Mouse (Mus musculus) mouse embryonic stem cell (cell line): ENCODE measurements around the gene Serping1.

ENCODE experiments used
- in situ Hi-C, 2 experiments: fragments of 300-500 bp; cut with MboI; formaldehyde crosslinking; loops; 1 replicate in 1 of 2; 3 replicates in 1 of 2; pipeline ENCODE4 v1.14.3; 2019 to 2020; ENCODE audit warnings: low sequenced_read_pairs in 2 of 2, low pct_unique_long_range_greater_than_20kb in 1 of 2, mixed read lengths in 1 of 2; ENCODE audit not compliant: unreplicated experiment in 1 of 2

Serping1 gene

DNA sequence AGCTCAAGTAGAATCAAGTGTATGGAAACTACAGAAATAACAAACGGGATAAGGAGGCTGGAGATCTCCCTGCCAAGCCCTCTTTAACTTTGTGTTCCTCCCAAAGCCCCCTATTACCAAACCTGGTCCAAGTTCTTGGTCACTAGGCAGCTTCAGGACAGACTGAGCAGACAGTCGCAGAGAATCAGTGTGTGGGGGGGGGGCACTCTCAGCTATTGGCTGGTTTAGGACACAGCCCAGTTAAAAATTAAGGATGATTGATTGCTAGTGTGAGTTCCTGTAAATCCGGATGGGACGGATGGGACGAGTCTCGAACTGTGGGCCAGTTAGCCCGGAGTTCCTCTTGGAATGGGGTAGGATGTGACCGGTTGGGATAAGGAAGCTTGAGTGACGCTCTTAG is at the start of gene Serping1:
Gene Serping1, minus strand, starts transcription at position 204 of the 400 bp plus-strand sequence.
- in situ Hi-C loops: no loop called here

DNA sequence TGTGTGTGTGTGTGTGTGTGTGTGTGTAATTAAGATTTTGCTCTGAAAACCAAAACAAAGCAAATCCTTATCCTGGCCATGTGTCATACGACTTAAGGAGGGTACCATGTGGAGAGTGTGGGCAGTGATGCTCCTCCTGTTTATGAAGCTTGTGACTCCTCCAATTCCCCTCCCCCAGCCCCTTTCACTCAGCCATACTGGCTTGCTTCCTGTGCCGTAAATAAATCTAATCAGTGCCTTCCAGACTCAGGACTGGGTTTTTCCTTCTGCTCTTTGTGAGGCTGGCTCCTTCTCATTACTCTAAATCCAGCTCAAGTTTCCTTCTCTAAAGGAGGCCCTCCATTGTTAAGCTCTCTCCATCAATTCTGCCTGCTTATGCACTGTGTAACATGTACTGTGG is 48.0 kb upstream of the Serping1 start:
- in situ Hi-C loops: loop anchor here in 1 of 2 experiments (25.0 kb wide), 1 partner anchor 361 kb away; no protein-coding TSS in a partner anchor

DNA sequence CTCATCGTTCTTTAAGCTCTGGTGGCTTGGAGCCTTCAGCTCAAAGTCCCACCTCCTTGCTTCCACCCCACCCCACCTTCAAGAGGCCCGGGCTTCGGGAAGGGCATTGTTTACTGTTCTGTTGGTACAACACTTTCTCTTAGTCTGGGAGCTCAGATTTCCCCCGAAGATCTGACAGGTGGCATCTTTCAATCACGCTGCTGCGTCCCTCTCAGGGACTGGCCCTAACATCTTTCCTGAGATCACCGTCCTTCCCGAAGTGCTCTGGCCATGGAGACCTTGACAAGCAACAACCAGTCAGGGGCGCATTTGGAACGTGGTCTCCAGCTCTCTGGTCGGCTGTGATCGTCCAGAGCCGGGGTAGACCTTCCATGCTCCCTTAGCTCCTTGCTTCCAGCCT is 47.3 kb upstream of the Serping1 start, which contains the start of gene Smtnl1:
Gene Smtnl1, minus strand, starts transcription at position 101 of the 400 bp plus-strand sequence.
- in situ Hi-C loops: loop anchor here in 1 of 2 experiments (25.0 kb wide), 1 partner anchor 360 kb away; no protein-coding TSS in a partner anchor

DNA sequence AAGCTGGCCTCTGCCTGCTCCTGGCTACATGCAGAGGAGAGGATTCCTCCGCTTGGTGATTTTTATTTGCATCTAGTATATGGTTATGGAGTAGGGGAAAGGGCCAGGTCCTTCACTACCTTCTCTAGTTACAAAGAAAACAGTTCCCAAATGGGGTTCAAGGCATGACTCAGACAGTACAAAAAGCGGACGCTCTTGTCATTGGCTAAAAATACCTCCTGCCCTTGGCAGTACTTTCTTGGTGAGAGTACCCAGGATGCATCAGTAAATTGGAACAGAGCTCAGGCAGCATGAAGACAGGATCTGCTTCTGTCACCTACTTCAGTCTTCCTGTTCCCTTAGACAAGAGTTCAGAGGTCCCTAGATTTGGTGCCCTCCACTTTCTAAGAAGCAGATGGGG is 44.6 kb upstream of the Serping1 start:
- in situ Hi-C loops: loop anchor here in 1 of 2 experiments (25.0 kb wide), 1 partner anchor 358 kb away; no protein-coding TSS in a partner anchor

DNA sequence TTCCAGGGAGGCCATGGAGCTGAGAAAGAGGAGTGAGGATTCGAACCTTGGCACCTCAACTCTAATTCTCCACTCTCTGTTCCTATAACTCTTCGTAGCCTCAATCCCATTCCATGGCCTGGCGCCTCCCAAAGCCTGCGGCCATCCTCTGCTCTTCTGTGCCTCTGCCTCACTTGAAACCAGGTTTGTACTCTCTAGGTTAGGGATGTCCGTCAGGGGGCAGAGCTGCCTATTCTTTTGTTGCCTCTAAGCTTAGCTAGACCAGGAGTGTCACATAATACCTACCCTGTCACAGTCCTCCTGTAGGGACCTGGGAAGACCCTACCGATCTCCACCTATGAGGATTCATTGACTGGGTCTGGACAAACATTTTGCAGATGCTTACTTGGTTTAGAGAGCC is 37.4 kb upstream of the Serping1 start:
- in situ Hi-C loops: loop anchor here in 1 of 2 experiments (25.0 kb wide), 1 partner anchor 350 kb away; no protein-coding TSS in a partner anchor

DNA sequence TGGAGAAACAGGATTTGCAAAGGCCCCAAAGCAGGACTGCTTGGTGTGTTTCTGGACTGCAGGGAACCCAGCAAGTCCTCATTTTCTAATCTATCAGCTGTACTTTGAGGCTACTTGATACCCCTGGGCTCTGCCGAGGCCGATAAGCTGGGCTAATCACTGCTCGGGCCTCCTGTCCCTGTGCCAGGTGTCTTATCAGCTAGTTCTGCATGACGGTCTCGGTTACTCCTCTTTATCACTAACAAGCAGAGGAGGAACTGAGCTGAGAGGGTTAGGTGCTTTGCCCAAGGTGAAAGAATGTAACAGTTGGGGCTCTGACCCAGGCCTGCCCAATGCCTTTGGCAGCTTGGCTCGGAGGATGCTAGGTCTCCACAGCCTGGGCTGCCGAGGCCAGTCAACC is 36.6 kb upstream of the Serping1 start:
- in situ Hi-C loops: loop anchor here in 1 of 2 experiments (25.0 kb wide), 1 partner anchor 350 kb away; no protein-coding TSS in a partner anchor

DNA sequence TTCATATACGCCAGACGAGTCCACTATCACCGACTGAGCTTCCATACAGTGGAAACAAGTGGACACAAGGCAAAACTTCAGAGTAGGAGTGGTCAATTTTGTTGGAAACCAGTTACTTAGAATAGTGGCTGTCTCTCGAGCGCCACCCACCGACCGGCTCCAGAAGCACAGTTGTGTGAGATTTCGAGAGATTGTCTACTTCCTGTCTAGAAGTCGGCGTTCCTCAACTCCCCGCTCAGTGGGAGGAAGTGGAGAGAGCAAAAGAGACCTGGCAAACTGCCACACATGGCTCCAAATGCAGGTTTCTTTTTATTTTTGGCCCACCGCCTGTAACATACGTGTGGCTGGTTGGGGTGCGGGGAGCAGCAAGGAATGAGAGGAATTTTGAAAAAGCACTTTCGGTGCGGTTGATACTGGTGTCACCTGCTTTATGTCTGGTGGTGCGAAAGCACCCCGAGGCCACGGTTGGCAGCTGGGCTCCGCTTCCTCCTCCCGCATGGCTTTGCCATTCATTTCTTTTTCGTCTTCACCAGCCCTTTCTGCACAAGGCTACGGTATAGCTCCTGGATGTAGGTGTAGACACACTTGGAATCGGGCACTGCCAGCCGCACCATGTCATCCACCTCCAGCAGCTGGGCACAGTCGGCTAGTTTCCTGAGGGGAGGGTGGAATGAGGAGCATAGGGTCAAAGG is 35.8 kb upstream of the Serping1 start:
- in situ Hi-C loops: loop anchor here in 1 of 2 experiments (25.0 kb wide), 1 partner anchor 349 kb away; no protein-coding TSS in a partner anchor

DNA sequence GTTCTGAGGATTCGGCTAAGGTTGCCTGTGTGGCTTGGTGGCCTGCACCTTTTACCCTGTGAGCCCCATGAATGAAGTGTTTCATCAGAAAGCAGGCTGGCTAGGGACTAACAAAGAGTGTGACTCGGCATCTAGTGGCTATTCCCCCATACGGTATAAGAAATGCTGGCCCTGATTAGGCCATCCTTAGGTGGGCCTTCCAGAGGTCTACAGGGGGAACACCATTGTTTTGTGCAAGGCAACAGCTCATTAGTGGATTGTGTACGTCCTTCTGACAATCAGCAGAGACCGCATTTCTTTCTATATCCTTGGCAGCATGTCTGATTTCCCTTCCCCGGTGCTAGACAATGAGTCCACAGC is 35.3 kb upstream of the Serping1 start:
- in situ Hi-C loops: loop anchor here in 1 of 2 experiments (25.0 kb wide), 1 partner anchor 348 kb away; no protein-coding TSS in a partner anchor

DNA sequence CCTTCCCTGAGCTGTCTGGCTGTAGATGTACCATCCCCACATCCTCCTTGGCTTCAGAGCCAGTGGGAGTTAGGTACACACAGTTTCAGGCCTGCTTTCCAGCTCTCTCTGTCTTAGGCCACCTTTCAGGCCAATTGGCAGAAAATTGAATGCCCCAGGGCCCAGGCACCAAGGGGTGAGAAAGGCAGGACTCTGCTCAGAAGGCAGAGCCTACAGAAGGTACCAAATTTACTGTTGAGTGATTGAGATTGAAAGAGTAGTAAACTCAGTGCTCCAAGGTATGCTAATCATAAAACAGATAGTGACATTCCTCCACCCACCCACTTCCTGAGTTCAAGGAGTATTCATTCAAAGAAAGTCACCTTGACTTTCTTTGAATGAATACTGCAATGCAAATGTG is 34.1 kb upstream of the Serping1 start:
- in situ Hi-C loops: loop anchor here in 1 of 2 experiments (25.0 kb wide), 1 partner anchor 347 kb away; no protein-coding TSS in a partner anchor

DNA sequence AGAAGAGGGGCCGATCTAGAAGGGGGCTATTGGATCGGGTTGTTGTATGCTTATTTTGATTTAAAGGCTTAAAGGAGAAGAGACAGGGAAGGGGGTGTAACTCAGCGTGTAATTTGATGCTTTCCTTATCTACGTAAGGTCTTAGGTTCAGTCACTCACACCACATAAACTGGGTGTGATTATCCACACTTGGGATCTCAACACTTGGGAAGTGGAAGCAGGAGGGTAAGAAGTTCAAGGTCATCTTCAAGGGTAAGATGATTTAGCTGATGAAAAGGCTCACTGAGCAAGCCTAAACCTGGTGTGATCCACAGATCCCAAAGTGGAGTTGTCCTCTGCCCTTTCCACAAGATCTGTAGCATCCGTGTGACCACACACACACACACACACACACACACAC is 31.3 kb upstream of the Serping1 start:
- in situ Hi-C loops: loop anchor here in 1 of 2 experiments (25.0 kb wide), 1 partner anchor 344 kb away; no protein-coding TSS in a partner anchor

DNA sequence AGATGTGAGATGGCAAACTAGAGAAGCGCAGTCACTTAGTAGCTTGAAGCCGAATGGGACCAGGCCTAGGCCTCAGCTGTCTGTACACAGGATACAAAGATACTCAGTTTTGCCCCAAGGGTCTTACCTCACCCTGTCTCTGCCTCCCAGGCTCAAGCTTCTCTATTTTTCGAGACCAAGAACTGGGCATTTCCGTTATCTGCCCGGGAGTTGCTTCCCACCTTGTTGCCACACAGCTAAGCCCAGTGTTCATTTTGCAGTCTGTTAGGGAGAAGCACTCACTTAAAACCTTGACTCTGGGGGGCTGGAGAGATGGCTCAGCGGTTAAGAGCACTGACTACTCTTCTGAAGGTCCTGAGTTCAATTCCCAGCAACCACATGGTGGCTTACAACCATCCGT is 28.7 kb upstream of the Serping1 start:
- in situ Hi-C loops: loop anchor here in 1 of 2 experiments (25.0 kb wide), 1 partner anchor 342 kb away; no protein-coding TSS in a partner anchor

DNA sequence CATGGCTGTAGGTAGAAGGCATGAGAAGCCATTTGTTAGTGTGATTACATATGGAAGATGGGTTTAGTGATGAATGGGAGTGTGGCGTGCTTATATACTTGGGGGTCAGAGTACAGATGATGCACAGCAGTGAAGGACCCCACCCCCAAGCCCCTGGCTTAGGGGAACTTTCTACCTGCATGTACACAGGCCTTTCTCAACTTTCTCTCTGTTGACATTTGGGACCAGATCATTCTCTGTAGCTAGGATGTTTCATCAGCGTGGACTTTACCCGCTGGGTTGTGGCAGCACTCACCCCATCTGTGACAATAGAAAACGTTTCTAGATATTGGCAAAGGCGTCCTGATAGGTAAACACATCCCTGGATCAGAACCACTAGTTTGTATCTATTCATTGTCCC is 26.0 kb upstream of the Serping1 start:
- in situ Hi-C loops: loop anchor here in 1 of 2 experiments (25.0 kb wide), 1 partner anchor 339 kb away; no protein-coding TSS in a partner anchor

DNA sequence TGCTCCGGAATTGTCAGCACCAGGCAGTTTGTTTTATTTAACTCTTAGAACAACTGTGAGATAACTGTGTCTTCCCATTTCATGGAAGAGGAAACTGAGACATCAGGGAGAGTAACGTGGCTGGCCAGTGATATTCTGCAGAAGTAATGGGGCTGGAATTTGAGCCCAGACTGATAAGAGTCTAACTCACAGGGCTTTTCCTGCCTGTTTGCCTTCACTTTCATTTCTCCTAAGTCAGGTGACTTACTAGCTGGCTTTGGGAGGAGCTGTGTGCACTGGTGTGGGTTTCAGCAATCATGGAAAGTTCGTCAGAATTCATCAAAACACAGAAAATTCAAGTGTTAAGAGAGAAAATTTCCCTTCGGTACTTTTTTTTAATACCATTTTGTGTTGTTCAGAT is 25.1 kb upstream of the Serping1 start:
- in situ Hi-C loops: loop anchor here in 1 of 2 experiments (25.0 kb wide), 1 partner anchor 338 kb away; no protein-coding TSS in a partner anchor

DNA sequence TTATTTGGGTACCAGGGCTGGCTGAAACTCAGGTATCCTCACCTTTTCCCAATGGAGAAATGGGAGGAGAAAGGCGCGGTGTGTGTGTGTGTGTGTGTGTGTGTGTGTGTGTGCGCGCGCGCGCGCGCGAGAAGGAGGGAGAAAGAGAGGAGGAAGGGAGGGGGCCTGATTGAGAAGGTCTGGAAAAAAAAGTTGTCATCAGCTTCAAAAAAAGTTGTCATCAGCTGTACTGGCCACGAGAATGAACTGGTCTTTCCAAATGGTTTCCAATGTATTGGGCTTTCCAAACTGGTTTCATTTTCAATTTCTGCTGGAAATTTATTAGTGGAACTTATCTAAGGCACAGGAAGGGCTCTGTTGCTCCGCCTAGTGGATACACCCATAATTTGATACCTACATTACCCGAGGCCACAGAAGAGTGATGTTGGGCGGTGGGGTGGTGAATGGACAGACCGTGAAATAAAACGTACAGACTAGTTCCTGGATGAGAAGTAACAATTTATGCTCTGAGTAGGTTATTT is 23.9 kb upstream of the Serping1 start:
- in situ Hi-C loops: no loop called here

DNA sequence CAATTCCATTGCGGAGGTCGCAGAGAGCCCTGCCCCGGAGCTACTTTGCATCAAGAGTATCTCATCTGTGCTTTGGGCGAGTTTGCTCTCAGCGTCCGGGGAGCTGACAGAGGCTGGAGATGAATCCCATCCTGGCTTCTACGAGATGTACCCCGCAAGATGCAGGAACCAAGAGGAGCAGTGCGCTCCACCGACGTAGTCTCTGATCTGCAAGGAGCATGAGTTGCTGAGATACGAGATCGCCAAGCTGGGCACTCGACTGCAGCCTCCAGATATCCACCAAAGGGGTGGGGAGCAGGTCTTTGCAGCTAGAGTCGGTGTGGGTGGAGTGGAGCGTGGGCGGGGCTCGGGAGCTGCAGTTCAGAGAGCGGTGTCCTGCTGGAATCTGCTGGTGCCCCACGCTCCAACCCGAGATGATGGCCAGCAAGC is 23.3 kb upstream of the Serping1 start, which contains the start of gene Ube2l6:
Gene Ube2l6, plus strand, starts transcription at position 336 of the 429 bp plus-strand sequence.
- in situ Hi-C loops: no loop called here

DNA sequence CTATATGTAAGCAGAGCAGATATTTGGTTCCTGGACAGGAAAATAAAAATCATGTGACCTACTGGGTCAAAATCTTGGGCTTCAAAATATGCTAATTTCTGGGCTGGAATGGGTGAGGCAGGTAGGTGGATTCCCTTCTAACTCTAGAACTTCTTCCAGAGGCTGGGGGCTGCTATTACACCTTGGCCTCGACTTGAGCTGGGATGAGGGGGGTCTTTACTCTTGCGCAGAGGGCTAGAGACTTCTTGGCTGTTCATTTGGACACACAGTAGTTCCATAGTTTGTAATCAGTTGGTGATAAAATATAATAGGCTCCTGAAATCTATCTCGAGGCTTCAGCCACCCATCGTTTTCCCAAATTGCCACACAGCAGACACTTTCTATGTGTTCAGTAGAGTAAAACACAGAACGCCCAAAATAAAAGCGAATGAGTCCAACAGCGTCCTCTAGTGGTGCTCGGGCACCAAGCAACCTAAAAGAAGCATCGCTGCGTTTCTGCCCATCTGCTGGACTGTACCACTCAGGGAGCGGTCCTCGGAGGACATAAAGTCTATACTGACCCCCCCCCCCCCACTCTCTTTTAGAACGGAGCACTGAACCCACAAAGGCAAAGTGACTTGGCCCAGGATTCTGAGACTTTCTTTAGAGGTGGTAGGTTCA is 22.7 kb upstream of the Serping1 start:
- in situ Hi-C loops: no loop called here

DNA sequence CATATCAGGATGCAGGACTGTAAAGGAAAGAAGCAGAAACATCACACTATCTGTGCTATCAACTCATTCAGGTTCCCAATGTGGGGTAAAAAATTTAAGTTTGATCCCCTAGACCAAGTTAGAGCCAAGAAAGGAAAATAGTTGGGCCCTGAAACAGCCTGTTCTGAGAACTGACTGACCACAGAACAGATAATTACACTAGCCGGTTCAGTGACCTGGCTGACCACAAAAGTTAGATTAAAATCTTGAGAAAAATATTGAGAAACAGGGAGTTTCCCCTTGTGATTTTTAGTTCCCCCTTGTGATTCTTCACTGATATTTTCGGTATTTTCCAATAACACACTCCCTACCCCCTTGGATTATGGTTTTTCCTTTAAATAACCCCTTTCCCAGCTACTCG is 18.6 kb upstream of the Serping1 start:
- in situ Hi-C loops: no loop called here

DNA sequence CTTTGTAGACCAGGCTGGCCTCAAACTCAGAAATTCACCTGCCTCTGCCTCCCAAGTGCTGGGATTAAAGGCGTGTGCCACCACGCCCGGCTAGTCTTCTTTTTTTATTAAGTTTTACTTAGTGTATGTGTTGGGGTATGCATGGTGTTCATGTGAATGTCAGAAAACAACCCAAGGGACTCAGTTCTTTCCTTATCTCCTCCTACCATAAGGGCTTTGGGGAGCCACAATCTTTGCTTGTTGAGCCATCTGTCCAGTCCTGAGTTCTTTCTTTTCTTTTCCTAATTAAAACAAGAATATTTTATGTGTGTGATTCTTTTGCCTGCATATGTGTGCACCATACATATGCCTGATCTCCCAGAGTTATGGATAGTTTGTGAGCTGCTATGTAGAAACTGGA is 17.9 kb upstream of the Serping1 start:
- in situ Hi-C loops: no loop called here

DNA sequence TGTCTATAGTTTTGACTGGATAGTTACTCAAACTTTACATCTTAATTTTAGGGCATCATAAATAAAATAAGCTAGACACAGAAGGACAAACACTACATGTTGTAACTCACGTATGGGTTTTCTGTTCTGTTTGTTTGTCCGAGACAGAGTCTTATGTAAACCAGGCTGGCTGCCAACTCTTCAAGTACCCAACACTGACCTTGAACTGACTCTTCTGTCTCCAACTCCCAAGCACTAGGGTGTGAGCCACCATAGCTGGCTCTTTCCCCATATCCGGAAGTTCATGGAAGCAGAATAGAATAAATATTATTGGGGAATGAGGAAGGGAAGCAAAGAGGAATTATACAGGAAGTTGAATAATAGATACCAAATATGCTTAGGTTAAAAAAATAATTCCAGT is 17.3 kb upstream of the Serping1 start:
- in situ Hi-C loops: no loop called here
